Mouse (Mus musculus): Measurements from ENCODE around the gene Hfe. TPM values are rescaled to one million over a fixed set of nuclear protein-coding genes. Genes with fewer than 3 reads are reported as not detected.

The Hfe gene
- total RNA-seq (2015): 12.3 and 17.1 TPM in 2 replicates
- total RNA-seq (2017): 7.6 and 8.5 TPM in 2 replicates

DNA sequence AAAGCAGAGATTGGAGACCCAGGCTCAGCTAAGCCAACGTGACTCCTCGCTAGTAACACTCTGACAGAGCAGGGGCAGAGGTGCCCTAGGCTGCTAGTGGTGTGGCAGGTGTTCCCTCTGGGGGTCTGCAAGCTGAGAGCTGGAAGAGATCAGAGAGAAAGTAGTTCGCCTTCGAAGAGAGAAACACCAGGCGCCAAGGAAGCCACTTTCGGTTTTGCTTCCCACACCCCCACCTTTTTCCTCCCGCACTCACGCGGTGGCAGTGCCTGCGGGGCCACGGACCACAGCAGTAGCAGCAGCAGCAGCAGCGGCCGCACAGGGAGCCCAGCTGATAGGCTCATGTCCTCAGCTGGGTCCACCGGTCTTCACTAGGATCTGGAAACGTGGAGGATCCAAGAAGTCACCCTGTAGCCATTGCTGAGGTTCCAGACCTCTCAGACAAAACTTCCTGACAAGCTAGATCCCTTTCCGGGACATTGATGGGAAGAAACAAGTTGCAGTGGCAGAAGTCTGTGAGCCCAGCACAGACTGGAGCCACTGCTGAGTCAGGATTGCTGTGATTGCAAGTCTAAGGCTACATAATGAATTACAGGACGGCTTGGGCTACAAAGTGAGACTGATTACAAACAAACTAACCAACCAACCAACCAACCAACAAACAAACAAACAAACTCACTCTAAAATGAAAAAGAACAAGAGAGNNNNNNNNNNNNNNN, at the start of gene Hfe:
Hfe (minus strand) TSS at position 481 of the 716 bp plus-strand sequence.
- ATAC-seq (ENCODE audit: poor library complexity, severe bottlenecking): peak; percentile 86

DNA sequence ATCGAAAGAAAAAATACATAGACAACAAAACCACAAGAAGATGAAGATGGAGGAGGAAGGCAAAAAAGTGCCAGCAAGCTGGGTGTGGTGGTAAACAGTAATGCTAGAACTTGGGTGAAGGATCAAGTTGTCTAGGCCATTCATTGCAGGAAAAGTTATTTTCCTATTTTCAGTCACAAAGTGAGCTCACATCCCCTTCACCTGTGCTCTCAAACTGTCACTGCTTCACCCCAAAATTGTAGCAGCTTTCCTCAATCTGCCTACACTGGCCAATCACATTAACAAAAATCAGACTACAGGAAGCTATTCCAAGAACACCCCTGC, 49.2 kb upstream of the Hfe start:
- no peak for ATAC-seq (ENCODE audit: poor library complexity, severe bottlenecking)

DNA sequence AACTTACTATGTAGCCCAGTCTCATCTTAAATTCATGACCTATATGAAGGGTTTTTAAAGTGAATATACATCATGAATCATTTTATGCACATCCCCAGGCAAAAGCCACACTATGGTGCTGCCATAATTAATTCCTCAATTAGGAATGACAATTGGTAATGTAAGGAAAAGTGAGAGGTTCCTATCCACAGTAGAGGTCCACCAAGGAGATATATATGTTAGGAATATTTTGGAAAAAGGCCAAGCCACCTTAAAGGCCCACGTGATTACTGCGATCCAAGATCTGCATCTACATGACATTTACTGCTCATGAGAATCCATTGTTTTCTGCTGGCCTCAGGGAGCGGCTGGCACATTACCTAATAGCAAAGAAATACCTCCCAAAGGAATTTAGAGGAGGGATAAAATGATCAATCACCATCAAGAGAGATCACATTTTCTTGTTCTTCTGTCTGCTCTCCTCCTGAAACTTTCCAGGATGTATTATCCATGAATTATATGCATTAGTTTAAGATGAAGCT, 48.7 kb upstream of the Hfe start:
- no peak for ATAC-seq (ENCODE audit: poor library complexity, severe bottlenecking)

DNA sequence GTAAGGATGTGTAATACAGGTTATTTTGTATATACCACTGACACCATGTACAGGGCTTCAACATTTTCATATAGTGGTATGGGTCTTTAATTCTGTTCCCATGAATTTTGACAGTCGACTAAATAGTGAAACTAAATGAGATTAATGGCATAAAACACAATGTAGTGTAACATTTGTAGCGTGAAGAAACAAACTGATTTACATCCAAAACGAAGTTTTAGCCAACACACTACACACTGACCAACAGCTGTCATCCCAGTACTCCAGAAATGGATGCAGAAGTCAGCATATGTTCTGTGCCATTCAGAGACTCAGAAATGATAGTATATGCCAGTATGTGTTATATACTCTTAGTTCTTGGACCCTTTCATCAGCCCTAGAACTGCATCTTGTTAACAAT, 47.3 kb upstream of the Hfe start:
- no peak for ATAC-seq (ENCODE audit: poor library complexity, severe bottlenecking)

DNA sequence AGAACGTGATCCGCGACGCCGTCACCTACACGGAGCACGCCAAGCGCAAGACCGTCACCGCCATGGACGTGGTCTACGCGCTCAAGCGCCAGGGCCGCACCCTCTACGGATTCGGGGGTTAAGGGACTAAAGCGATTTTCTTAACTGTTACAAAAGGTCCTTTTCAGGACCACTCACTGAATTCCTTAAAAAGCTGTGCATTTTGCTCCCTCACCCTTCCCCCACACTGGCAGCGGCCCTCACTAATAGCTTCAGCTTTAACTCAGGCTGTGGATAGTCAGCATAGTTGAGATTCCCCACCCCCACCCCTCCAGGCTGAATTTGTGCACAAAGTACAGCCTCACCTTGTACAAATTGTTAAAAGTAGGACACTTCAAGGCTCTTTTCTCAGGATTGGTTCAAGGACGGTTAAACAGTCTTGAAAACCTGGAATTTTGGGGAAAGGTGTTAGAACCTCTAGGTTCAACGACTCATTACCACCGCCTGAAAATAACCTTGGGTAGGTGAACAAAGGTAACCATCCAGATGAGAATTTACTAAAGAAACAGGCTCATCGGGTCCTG, 46.6 kb upstream of the Hfe start:
- peak; percentile 5; the same call in 1 of the 2 replicates for ATAC-seq (ENCODE audit: poor library complexity, severe bottlenecking)

DNA sequence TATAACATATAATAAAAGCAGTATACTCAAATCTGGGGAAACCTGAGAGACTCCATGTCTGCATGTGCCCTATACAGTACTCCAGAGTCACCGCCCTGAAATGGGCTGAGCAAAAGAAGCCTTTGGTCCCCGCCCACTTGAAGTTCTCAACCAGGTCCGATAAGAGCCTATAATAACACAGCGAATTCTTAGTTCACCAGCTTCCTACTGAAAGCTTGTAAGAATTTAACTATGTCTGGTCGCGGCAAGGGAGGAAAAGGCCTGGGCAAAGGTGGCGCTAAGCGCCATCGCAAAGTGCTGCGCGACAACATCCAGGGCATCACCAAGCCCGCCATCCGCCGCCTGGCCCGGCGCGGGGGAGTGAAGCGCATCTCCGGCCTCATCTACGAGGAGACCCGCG, 46.1 kb upstream of the Hfe start, which contains the start of gene Hist1h4b:
Hist1h4b (plus strand) TSS at position 224 of the 400 bp plus-strand sequence.
- ATAC-seq (ENCODE audit: poor library complexity, severe bottlenecking): peak; percentile 50

DNA sequence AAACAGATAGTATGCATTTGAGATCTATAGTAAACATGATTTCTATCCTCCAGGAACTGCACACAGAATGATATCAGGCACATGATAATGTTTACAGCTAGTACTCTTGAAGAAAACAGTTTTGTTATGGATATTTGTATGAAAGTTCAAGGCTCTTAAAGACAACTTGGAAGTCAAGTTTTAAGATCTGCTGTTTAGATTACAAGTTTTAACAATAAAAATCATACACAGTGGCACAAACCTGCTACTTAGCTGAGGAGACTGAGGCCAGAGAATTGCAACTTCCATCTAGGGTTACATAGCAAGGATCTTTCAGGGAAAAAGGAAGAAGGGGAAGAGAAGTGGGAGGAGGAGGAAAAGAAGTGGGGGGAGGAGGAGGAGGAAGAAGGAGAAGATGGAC, 44.3 kb upstream of the Hfe start:
- ATAC-seq (ENCODE audit: poor library complexity, severe bottlenecking): no peak

DNA sequence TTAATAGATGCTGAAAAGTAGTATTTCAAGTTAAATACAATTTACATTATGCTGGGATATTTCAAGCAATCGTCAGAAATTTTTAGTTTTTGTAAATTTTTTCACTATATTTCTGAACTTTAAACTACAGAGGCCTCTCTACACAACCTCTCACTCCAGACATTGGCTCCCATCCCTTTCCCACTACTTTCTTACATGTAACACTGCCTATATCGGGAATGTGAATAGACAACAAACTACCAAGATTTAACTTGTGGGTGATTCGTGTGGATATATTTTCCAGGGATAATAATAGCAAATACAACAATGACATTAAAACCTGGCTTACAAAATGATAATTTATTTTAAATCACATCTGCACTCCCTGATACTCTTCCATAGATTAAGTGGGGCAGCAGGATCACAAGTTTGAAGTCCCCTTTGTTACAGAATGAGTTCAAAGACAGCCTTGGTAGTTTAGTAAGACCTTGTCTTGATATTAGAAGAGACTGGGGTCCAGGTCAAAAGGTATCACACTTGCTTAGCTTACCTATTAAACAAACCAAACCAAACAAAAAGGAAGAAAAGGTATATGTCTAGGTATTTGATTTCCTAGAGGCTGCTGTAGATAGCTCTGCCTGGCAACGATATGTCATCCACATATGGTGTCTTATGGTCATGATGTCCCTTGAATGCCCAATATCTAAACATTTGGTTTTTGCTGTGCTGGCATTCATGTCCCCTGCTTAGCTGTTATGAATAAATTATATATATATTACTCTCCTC, 42.8 kb upstream of the Hfe start:
- ATAC-seq (ENCODE audit: poor library complexity, severe bottlenecking): no peak

DNA sequence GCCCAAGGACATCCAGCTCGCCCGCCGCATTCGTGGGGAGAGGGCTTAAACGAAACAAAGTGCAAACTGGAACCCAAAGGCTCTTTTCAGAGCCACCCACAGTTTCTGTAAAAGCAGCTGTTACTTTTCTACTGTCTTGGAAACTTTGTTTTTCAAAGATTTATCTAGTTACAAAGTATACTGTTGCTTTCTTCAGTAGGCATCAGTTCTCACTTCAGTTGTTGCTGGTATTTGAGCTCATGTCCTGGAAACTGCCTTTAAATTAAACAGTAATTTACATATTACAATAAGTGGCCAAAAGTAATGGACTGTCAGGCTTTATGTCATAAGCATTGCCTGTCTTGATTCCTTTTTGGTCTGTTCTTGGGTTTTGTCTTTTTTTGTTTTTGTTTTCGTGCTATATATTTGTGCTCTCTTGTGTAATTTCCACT, 42.1 kb upstream of the Hfe start:
- no peak for ATAC-seq (ENCODE audit: poor library complexity, severe bottlenecking)

DNA sequence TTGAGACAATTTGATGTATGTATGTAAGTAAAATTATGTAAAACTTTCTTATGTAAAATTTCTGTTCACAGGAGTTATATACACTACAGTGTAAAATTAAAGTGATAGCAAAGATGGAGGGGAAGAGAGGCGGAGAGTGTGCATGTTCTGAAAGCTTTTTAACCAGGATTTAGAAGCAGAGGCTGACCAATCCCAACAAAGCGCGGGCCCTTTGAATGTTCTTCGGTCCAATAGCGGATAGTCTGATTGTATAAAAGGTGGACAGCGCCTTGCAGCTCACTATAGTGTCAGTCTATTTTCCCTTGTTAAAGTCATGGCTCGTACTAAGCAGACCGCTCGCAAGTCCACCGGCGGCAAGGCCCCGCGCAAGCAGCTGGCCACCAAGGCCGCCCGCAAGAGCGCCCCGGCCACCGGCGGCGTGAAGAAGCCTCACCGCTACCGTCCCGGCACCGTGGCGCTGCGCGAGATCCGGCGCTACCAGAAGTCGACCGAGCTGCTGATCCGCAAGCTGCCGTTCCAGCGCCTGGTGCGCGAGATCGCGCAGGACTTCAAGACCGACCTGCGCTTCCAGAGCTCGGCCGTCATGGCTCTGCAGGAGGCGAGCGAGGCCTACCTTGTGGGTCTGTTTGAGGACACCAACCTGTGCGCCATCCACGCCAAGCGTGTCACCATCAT, 41.5 kb upstream of the Hfe start, which contains the start of gene Hist1h3b:
Hist1h3b (plus strand) TSS at position 201 of the 675 bp plus-strand sequence.
- ATAC-seq (ENCODE audit: poor library complexity, severe bottlenecking): peak; percentile 68

DNA sequence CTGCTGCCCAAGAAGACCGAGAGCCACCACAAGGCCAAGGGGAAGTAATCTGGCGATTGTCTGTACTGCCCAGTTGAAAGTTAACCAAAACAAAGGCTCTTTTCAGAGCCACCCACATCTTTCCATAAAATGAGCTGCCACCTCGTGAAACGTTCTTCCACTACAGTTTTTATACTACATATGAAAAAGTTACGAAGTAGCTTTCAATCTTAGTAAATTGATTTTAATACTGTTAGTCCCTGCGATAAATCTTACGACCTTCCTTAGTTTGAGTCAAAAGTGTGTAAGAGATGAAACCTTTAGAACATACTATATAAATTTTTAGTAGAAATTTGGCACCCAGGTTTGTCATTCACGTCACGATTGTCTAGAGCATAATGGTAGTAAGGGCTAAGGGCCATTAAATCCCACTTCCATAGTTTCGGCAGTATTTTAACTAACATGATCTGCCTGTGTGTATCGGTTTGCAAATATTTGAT, 40.9 kb upstream of the Hfe start:
- ATAC-seq (ENCODE audit: poor library complexity, severe bottlenecking): peak; percentile 22; the same call in 1 of the 2 replicates

DNA sequence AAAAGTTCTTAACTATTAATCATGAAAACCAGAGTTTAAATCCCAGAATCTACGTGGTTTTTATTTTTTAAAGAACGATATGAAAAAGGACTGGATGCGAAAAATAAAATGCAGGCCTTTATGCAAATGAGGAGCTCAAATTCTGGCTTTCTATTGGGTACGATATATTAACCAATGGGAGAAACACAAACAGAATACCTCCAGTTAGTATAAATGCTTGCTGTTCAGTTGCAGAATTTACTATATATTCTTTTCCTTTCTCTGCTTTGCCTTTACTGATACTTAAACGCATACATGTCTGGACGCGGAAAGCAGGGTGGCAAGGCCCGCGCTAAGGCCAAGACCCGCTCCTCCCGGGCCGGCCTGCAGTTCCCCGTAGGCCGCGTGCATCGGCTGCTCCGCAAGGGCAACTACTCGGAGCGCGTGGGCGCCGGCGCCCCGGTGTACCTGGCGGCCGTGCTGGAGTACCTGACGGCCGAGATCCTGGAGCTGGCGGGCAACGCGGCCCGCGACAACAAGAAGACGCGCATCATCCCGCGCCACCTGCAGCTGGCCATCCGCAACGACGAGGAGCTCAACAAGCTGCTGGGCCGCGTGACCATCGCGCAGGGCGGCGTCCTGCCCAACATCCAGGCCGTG, 40.3 kb upstream of the Hfe start, which contains the start of gene Hist1h2ab:
Hist1h2ab (plus strand) TSS at position 288 of the 639 bp plus-strand sequence.
- peak; percentile 27 for ATAC-seq (ENCODE audit: poor library complexity, severe bottlenecking)

DNA sequence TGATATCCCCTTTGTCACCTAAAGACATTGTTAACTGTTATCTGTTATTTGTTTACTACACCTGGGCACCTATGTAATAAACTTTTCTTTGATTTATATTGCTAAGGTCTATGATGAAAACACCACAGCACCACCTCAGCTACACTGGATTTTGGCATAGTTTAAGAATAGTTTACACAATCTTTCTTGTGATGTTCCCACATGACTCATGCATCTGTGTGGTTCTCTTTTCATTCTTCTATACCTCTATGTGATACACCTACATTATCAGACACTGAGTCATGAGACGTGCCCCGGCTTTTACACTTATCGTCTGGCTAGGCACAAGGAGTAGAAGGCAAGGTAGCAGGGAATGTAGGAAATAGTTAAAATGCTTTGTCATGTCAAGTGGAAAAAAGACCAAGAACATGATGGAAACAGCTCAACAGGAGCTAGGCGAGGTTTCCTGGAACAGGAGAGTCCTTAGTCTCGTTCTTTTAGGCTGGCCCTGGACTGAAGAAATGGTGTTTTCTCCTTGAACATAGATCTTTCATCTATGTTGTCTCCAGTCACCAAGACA, 39.0 kb upstream of the Hfe start:
- ATAC-seq (ENCODE audit: poor library complexity, severe bottlenecking): no peak

DNA sequence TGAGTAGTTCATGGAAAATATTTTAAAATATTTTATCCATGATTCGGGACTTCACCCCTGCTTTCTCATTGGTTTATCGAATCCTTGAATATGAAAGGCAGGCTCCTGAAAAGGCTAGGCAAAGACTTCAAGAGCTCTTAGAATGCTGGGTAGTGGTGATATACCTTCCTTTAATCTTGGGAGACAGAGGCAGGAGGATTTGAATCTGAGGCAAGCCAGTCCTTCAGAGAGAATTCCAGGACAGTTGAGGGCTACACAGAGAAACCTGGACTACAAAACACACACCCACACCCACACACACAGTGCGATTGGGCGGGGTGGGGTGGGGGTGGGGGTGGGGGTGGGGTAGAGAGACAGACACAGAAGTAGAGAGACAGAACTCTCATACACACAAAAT, 37.2 kb upstream of the Hfe start:
- no peak for ATAC-seq (ENCODE audit: poor library complexity, severe bottlenecking)

DNA sequence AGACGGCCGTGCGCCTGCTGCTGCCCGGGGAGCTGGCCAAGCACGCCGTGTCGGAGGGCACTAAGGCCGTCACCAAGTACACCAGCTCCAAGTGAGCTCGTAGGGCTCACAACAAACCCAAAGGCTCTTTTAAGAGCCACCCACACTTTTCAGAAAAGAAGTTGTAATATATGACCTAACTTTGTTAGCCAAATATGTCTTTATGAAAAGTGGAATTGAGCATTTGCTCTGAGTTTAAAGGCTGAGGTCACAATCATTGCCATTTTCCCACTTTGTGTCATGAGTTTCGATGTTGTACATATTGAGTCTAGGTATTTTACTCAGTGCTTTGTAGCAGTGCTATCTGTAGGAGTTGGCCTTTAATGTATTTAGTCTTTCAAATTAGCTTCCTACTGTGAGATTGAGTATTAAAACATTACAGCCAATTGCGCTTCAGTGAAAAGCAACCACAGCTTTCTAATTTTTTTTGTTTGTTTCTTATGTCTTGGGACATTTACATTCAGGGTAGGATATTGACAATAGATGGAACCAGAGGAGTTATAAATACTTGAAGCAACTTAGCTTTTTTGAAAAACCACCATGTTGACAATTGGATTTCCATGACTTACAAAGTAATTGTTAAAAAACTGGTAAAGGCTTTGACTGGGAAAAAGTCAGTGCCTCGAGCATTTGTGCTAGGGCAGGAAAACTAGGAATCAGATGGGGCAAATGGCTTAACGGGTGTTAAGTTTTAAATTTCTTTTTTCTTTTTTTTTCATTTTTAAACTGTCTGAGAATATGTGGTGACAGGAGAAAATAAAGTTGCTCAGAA, 36.6 kb upstream of the Hfe start:
- ATAC-seq (ENCODE audit: poor library complexity, severe bottlenecking): no peak

DNA sequence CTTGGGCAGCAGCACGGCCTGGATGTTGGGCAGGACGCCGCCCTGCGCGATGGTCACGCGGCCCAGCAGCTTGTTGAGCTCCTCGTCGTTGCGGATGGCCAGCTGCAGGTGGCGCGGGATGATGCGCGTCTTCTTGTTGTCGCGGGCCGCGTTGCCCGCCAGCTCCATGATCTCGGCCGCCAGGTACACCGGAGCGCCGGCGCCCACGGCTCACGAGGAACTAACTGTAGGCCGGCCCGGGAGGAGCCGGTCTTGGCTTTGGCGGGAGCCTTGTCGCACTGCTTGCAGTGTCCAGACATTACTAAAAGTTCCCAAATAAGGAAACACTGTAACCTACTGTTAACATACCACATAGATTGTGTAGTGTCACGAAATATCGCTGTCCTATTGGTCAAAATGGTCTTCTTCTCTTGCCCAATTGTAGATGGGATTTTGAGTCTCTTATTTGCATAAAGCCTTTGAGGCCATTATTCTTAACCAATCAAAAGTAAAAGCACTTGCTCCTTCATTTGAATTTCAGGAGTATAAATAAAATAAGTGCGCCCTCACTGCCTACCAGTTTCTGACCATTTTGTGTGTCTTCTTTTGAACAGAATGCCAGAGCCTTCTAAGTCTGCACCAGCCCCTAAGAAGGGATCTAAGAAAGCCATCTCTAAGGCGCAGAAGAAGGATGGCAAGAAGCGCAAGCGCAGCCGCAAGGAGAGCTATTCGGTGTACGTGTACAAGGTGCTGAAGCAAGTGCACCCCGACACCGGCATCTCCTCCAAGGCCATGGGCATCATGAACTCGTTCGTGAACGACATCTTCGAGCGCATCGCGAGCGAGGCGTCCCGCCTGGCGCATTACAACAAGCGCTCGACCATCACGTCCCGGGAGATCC, 35.8 kb upstream of the Hfe start, which contains the start of gene Hist1h2bb:
Hist1h2bb (plus strand) TSS at position 534 of the 880 bp plus-strand sequence.
- peak; percentile 72 for ATAC-seq (ENCODE audit: poor library complexity, severe bottlenecking)

DNA sequence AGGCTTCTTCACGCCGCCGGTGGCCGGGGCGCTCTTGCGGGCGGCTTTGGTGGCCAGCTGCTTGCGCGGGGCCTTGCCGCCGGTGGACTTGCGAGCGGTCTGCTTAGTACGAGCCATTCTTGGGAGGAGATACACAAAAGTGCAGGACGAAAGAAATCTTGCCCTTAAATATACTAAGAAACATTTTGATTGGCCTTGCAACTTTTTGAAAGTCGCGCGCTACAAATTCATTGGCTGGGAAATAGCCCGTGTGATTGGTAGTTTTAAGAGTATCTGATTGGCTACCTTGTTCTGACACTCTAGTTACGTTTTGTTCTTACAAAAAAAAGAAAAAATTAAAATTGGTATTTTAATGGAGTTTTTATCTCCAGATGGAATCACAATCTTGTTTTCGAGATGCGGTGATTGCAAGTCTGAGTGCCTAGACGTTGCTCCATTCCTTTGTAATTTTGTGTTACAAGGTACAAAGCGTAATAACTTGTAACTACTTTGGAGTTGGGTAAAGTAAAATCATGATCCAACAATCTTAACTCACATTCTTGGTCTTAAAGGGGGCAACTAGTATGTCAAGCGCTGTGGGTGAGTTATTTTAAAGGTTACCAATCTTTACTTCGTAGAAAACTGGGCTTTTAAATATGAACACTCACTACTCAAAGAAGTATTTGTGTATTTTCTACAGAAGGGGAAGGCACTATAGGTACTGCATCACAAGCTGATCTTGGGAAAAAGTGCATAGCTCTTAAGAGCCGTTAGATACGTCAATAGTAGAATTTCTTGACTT, 34.9 kb upstream of the Hfe start, which contains the start of gene Hist1h3c:
Hist1h3c (minus strand) TSS at position 222 of the 781 bp plus-strand sequence.
- ATAC-seq (ENCODE audit: poor library complexity, severe bottlenecking): peak; percentile 55
